Mouse (Mus musculus) liver, adult 2 months (tissue): ENCODE results near the gene Unc5c.

Source experiments
- CTCF ChIP-seq: fragments of 200-500 bp; IDR thresholded peaks from 2 replicates; pipeline ENCODE4 v1.5.1; 2011; ENCODE audit warnings: low read depth, low read length, control low read depth
- POLR2A ChIP-seq: fragments of 200-500 bp; IDR thresholded peaks from 2 replicates; pipeline ENCODE4 v1.6.1; 2011; ENCODE audit warnings: low read length, control low read depth; ENCODE audit not compliant: insufficient read depth; ENCODE audit errors: extremely low read depth

GRCm38 (mm10) chr3:141629431-141629830 is 164.4 kb downstream of the Unc5c start:
- no peak for TF ChIP-seq CTCF
- no peak for TF ChIP-seq POLR2A
